Mouse (Mus musculus) kidney, adult 8-10 months (tissue): Measurements from ENCODE around the gene Gm14085.
"Not testable (repeated sequence)": the region's sequence is repeated elsewhere in the genome, so short reads cannot be mapped to it uniquely, and the experiment has no call there.

ENCODE experiments used
- DNase-seq, 2 experiments: peaks; one replicate each; pipeline ENCODE4 v3.0.0; 2022

Gene Gm14085

DNA sequence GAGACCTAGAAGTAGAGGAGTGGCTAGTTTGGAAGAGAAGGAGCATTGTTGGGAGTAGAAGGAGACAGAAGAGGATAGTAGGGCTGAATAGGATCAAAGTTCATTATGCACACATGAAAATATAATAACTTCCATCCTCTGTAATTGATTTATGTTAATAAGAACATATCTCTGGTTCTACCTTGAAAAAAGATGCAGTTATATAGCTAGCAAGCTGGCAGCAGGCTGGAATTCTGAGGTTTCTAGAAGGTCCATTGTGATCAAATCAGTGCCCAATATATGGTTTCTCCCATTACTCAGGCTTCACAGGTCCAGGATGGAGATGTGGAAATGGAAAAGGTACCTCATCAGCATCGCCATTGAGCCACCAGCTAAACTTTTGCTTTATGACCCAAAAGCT lies at the start of gene Gm14085:
Gm14085 (plus strand) TSS at position 301 of the 400 bp plus-strand sequence.
- DNase-seq, result no peak

DNA sequence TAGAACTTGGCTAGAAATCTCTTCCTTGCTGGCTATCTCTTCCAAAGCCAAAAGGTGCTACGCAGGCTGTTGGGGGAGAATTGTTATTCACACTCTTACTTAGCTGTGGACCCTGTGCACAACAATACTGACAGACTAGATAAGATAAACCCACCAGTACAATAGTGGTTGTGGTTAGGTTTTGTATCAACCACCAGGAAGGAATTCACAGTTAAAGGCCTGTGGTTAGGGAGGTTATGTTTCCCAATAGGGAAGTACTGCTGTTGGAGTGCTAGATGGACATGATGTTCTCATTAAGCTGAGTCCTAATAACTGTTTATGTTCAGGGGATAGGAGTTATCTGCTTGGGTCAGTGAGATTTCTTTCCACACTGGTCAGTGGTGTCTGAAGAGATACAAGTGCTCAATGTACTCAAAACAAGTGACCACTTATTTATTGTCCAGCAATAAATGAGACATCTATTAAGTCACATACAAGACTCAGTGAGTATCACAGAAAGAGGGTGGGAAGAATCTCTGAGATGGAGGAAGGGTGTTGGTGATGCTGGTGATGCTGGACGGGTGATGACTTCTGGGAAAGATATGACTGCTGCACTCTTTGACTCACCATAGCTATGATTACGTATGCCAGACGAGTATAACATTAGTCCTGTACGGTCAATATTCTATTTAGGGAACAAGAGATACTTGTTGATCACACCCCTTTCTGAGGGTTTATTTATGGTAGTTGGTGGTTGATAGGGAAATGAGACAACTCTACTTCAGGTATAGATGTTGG lies 45.8 kb upstream of the Gm14085 start:
- DNase-seq, result not testable (repeated sequence)

DNA sequence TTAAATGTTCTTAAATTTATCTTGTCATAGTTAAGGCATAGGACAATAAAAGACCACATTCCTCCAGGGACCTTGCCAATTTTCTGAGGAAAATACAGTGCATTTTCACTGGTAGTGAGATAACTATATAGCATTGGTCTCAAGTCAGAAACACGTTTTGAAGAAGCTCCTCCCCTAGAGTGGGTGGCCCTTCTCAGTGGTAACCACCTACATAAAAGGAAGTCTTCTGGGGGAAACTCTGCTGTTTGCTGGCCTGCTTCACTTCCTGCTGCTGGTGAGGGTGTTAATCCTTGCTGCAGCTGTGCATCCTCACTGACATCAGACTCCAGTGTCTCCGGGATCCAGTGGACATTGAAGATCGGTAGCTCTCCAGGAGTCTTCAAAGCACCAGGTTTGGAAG lies 44.2 kb upstream of the Gm14085 start:
- DNase-seq, result not testable (repeated sequence)

DNA sequence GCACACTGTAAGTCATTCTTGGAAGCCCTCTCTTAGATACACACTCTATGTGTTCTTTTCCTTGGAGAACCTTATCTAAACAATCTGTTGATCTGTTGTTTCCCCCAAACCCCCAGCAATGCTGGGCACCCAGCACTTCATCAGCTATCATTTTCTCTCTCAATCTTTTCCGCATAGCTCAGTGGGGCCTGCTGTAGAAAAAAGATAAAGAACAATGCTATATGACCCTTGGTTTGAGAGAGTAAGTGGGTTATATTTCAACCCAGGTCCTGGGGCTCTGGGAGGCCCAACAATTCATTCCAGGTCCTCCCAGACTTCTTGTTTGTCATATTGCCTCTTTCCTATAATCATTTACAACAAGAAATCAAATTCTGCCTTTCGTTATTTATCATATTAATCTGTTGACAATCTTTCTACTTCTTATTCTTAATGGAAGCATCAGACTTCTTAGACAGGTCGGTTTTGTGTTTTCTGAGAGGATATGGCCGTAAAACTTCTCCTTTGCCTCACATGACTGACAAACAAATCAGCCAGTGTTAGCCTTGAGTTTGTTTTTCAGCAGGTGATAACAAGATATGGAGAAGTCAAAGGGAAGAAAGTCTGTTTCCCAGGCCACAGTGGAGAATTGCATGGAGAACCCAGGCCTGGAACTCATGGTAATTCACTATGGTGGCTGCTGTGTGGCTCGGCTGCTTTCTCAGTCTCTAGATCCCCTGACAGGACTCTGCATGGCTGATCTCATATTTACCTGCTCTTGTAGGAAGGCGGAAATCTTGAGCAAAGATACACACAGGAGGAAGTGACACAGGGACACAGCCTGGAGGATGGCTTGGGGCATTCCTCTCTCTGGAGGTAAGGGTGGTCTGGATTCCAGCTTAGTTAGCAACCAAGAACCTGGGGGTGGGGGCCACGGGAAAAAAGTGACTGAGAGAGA lies 43.5 kb upstream of the Gm14085 start:
- no peak for DNase-seq

DNA sequence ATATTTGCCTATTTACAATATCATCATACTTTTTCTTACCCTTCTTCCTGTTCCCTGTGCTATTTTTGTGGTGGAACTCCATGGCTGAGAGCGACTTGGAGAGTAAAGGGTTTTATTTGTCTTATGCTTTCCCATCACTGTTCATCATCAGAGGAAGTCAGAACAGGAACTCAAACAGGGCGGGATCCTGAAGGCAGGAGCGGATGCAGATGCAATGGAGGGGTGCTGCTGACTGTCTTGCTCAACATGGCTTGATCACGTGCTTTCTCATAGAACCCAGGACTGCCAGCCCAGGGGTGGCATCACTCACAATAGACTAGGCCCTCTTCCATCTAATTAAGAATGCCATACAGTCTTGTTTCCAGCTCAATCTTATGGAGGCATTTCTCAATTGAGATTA lies 34.4 kb upstream of the Gm14085 start:
- DNase-seq, result no peak

DNA sequence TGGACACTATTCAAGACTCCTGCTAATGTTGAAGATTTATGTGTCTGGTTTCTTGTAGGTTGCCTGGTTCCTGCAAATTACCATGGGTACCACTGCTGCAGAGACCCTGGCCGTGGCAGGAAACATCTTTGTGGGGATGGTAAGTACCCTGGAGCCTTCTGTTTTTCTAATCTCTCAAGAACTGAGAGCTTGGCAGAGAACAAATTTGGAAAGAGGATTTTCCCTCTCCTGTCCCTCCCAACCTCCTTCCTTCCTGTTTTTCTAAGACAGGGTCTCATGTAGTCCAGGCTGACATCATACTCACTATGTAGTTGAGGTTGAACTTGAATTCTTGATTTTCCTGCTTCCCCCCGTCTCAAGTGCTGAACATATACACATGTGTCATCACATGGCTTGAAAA lies 32.3 kb upstream of the Gm14085 start:
- no peak for DNase-seq

DNA sequence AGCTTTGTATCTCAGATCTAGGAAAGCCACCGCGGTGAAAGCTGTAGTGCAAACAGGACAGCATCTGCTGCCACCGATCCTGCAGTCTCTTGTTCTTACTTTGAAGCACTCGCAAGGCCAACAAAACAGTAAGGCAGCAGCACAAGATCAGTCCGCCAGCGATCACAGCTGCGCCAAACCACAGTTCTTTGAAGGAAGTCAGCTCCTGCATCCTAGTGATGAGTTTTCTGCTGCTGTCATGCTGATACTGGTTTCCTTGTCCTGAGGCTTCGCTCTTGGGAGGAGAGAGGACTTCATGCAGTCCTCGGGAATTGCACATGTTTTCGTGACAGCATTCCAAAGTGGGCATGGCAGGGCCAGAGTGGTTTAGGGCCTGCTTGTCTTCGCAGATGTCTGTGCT lies 17.8 kb upstream of the Gm14085 start:
- DNase-seq, result no peak

DNA sequence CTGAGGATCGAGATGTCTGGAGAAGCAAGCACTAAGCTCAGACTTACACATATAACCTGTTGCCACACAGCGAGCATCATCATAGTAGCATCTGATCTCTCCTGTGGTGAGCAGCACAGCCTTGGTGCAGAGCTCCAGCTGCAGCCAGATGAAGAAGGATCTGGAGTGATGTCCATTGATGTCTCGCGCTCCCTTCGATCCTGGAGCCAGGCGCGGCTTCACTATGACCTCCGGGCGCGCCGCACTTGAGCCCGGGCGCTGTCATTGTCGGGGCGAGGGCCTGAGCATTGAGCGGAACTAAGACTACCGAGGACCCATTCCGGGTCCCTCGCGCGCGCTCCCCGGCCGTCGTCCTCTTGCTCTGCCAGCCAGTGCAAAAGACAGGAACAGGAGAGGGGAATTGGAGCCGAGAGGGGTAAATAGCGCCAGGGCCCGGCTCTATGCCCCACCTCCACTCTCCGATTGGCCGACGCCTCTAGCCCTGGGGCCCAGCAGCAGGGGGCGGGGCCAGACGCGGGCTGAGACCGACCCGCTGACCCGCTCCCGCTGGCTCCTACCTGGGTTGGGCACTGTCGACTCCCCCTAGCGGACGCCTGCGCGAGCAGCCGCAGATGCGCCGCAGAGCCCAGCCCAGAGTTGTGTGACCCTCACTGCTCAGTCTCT lies 17.3 kb upstream of the Gm14085 start:
- peak; percentile 95 for DNase-seq

DNA sequence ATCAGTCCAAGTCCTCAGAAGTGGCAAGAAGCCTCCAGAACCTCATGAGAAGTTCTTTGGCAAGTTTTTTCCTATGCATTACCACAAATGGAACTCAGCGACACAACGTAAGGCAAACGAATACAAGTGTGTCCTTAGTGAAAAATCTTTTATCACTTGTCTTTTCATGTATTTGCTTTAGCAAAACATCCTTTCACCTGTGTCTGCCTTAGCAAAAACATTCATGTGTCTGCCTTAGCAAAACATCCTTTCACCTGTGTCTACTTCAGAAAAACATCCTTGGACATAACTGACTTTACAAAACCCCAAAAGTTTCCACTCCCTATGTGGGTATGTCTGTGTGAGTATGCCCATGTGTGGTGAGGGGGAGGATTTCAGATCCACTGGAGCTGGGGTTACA lies 15.5 kb upstream of the Gm14085 start:
- DNase-seq, result no peak

DNA sequence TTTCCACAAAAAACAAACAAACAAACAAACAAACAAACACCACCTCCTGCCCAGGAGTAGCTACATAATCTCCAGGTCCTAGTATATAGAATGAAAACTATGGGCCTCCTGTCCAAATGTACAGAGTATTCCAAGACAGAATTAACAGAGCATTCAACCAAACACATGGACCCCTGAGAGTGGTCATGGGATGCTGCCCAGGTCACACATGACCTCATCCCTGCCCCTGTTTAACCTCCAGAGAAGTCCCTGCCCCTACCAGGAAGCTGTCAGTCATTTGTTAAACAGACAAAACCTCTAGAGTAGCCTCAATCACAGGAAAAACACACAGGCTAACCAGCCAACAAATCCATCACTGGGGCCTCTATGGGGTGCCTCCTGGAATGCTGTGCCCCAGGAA lies 8.2 kb upstream of the Gm14085 start:
- no peak for DNase-seq

DNA sequence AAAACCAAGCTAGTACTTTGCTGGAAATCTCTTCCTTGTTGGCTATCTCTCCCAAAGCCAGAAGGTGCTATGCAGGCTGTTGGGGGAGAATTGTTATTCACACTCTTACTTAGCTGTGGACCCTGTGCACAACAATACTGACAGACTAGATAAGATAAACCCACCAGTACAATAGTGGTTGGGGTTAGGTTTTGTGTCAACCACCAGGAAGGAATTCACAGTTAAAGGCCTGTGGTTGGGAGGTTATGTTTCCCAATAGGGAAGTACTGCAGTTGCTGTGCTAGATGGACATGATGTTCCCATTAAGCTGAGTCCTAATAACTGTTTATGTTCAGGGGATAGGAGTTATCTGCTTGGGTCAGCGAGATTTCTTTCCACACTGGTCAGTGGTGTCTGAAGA lies 954 bp upstream of the Gm14085 start:
- not testable (repeated sequence) for DNase-seq

DNA sequence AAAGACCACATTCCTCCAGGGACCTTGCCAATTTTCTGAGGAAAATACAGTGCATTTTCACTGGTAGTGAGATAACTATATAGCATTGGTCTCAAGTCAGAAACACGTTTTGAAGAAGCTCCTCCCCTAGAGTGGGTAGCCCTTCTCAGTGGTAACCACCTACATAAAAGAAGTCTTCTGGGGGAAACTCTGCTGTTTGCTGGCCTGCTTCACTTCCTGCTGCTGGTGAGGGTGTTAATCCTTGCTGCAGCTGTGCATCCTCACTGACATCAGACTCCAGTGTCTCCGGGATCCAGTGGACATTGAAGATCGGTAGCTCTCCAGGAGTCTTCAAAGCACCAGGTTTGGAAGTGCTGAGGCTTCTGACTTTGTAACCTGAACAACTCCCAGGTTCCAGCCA lies 913 bp downstream of the Gm14085 start:
- not testable (repeated sequence) for DNase-seq

DNA sequence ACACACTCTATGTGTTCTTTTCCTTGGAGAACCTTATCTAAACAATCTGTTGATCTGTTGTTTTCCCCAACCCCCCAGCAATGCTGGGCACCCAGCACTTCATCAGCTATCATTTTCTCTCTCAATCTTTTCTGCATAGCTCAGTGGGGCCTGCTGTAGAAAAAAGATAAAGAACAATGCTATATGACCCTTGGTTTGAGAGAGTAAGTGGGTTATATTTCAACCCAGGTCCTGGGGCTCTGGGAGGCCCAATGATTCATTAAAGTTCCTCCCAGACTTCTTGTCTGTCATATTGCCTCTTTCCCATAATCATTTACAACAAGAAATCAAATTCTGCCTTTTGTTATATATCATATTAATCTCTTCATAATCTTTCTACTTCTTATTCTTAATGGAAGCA lies 1.4 kb downstream of the Gm14085 start:
- not testable (repeated sequence) for DNase-seq

DNA sequence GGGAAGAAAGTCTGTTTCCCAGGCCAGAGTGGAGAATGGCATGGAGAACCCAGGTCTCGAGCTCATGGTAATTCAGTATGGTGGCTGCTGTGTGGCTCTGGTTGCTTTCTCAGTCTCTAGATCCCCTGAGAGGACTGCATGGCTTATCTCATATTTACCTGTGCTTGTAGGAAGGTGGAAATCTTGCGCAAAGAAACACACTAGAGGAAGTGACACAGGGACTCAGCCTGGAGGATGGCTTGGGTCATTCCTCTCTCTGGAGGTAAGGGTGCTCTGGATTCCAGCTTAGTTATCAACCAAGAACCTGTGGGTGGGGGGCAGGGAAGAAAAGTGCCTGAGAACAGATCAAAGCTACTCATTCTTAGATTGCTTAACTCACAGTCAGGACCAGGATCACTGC lies 1.9 kb downstream of the Gm14085 start:
- no peak for DNase-seq

DNA sequence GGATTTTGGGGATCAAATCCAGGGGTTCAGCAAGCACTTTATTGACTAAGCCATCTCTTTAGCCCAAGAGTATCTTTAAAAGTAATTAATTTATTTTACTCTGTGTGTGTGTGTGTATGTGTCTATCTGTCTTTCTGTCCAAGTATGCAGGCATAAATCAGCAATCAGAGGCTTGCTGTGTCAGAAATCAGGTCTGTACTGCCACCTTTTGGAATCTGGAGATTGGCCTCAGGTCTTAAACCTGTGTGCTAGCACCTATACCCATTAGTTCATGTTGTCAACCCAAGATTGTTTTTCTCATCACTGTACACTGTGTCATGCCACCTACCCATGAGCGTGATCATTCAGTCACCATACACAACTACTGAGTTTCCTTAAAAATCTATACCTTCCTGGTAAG lies 45.0 kb downstream of the Gm14085 start:
- DNase-seq, result not testable (repeated sequence)

DNA sequence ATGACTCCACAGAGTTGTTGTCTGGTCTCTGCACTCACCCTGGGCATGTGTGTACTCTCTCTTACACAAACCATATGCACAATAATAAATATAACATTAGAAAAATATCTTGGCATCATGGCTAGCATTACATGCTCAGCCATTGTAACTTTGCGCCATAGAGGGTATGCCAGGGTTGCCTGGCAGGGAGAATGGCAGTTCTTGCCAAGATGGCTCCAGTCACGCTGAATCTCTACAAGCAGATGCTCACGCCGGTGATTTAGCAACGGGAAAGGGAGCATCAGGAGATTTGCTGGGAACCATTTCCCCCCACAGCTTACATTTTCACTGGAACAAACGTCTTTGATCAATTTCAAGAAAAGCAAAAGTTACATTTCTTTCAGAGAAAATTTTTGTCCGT lies 46.5 kb downstream of the Gm14085 start:
- DNase-seq, result no peak

DNA sequence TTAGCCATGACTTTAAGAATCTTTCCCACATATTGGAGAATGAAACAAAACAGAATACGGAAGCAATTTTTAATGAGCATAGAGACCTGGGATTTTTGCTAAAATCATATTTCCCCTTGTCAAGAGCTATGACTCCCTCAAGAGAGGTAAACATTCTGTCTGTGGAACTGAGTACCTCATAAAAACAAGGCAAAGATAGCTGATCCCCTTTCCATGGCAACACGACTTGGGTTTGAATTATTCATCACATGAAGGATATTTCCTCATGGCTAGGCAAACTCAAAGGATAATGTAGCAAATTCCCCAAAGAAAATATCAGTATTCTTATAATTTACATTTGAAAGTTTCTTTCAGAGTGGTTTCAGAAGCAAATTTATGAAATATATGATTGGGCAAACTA lies 47.0 kb downstream of the Gm14085 start:
- no peak for DNase-seq

DNA sequence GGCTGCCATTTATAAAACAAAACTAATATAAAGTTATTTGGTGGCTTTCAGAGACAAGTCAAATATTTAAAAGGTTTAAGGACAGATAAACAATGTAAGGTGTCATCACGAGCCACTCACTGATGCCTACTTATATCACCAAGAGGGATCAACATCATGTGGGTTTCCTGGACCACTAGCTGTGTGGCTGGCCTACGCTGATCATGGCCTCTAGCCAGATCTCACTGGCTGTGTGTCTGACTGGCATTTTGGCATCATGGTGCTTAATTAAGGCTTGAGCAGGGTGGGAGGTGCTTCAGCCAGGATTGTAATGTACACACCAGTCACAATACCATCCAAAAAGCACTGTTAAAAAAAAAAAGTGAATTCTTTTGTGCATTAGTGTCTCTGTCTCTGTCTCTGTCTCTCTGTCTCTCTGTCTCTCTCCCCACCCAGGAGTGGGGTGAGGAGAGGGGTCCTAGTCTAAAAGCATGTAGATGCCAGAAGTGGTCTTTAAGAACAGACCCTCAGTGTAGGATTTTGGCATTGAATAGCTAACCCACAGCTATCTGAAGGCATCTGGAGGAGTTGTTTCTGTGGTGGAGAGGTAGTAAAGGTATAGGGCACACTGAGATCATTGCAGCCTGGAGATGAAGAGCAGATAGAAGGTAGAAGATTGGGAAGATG lies 47.5 kb downstream of the Gm14085 start:
- no peak for DNase-seq

DNA sequence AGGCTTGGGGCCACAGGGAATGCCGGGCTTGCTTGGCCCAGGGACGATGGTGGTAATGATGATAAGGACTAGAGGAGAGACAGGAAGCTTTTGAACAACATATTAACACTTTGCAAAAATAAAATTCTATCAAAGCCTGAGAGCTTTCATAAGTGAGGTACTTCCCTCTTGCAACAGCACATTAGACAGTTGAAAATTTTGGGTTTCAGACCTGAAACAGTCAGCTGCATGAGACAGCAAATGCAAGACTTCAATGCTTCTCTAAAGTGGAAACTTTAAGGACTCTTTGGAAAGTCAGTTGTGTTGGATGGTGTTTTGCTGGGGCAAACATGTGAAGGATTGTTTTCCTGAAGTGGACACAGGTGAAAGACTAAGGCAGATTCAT lies 48.1 kb downstream of the Gm14085 start:
- no peak for DNase-seq

DNA sequence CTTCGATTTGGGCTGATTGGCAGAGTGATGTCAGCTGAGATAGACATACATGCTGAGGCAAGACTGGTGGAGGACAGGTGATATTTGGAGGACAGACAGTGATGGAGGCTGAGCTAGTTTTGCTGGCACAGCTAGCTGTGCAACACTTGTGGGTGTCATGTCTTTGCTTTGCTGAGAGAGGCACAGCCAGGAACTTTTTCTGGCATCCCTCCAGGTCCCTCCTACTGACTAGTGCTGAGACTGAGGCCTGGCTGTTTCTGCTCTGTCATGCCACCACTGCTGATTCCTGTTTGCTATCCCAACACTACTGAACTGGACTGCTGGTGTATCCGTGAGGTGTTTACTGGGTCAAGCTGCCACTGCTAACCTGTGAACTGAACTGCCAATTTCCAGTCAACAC lies 48.6 kb downstream of the Gm14085 start:
- peak in 1 of 2 experiments; percentile 9 for DNase-seq

DNA sequence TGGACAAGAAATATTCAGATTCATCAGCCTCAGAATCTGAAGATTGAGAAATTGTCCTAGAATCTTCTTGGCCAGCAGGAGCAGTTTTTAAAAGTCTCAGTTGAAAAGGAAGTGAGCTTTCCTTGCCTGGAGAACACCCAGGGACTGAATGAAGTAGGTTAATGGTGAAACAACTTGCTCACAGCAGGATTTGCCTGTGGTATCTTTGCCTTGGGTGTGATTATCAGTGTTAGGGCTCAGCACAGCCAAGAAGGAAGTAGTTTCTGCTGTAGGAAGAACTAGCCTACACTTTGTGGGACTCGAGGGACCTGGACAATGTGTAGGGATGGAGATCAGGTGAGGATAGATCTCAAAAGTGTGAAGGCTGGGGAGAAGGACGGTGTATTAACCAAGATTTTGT lies 49.9 kb downstream of the Gm14085 start:
- DNase-seq, result no peak

DNA sequence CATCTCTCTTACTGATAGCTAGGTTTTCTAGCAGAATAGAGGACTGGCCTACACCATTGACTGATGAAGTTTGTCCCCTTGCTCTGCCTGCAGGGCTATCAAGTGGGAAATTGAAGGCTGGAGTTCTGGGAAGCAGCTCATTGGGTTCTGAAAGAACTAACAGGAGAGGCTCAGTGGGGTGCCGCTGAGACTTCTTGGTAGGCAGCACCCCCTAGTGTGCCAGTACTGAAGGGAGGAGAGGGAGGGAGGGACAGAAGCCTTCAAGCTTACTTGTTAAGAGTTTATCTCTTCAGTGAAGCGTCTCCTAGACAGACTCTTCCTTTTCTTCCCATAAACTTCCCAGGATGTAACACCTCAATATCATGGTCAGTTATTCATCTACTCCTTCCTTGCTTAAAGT lies 73.6 kb downstream of the Gm14085 start:
- DNase-seq, result peak in 1 of 2 experiments; percentile 31

DNA sequence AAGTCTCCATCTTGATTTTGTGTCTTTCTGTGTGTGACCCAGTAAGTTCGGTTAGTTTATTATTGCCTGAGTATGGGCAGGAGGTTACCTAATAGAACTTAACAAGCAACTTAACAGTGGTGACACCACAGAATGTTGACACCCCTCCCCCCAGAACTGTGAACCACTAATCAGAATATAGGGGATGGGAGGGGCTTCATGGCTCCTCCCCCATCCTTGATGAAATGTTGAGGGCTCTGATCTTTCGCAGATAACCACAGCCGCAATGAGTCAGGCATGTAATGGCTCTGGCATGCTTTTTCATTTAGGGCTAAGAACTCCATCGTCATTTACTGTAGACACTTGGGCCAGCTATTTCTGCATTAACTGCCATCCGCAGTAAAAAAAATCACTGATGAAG lies 76.5 kb downstream of the Gm14085 start:
- DNase-seq, result no peak
